Mouse (Mus musculus) bone marrow, adult 2 months (tissue): Measurements from ENCODE around the gene Hint2.

Experiments
- CTCF ChIP-seq: fragments of 200-500 bp; IDR thresholded peaks from 2 replicates; pipeline ENCODE4 v1.5.1; 2011; ENCODE audit warnings: low read length, control low read depth; ENCODE audit not compliant: control insufficient read depth, insufficient read depth
- POLR2A ChIP-seq: fragments of 200-500 bp; IDR thresholded peaks from 2 replicates; pipeline ENCODE4 v1.6.1; 2011; ENCODE audit warnings: low read depth, mild to moderate bottlenecking, control low read depth, low read length, borderline replicate concordance; ENCODE audit not compliant: control insufficient read depth

DNA sequence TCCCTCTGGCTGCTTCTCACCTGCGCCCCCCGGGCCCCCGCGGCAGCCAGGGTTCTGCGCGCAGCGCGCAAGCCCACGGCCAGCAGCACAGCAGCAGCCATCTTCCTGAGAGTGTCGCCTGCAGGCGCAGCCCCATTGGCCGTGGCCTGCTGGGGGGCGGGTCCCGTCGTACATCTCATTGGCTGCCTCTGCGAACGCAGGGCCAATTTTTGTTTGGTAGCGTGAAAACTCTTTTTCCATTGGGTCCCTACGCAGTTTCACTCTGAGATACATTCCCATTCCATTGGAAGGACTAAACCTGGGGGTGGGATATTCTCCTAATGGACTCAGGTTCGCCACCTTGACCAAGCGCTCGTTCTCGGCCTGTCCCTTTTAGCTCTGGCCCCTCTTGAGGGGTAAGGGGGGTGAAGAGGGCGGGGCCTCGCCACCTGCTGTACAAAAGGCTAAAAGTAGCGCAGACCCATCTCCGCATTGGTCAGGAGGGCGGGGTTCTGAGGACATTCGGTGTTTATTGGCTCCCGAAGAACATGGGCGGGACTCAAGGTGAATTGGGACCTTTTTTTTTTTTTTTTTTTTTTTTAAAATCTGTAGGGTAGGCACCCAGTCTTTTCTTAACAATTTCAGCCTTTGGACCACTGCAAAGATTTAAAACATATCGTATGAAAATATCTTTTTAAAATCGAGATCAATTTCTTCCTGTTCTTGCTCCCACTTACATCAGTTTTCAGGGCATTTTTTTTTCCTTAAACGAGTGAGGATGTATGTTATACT lies at the start of gene Hint2:
- TF ChIP-seq CTCF (no peak), POLR2A (peak; percentile 91; the same call in 1 of the 2 replicates)
